Mouse (Mus musculus) neural tube, embryonic 11.5 days (tissue): ENCODE measurements at regions not wholly inside any gene's neighbourhood (a gene's known extent, or its start where the extent isn't known, plus 50 kb on each side); places are given as distances from the start of the nearest gene placed in this dataset.

Source experiments
- ATAC-seq: fragments of 200-750 bp; cut with Nextera tagmentation; 2 replicates; pipeline ENCODE4 v1.8.0; 2017; ENCODE audit warnings: moderate number of reproducible peaks, mild to moderate bottlenecking, moderate TSS enrichment, moderate library complexity; ENCODE audit not compliant: insufficient read depth, low FRiP score, low TSS enrichment
- DNase-seq: peaks from one replicate; pipeline ENCODE4 v3.0.0-alpha.2; 2015; ENCODE audit warnings: low spot score
- H3K27ac ChIP-seq: fragments of 300-500 bp; sonication (generic); 2 replicates; pipeline ENCODE4 v1.5.1; 2014; ENCODE audit warnings: low read depth, mild to moderate bottlenecking, low read length
- H3K27me3 ChIP-seq: fragments of 300-500 bp; sonication (generic); 2 replicates; pipeline ENCODE4 v1.6.1; 2014; ENCODE audit warnings: mild to moderate bottlenecking, low read length, mixed read lengths; ENCODE audit not compliant: control insufficient read depth, insufficient read depth
- H3K36me3 ChIP-seq: fragments of 300-500 bp; sonication (generic); 2 replicates; pipeline ENCODE4 v1.6.1; 2014; ENCODE audit warnings: mild to moderate bottlenecking, low read length, moderate library complexity, mixed read lengths; ENCODE audit not compliant: control insufficient read depth, insufficient read depth
- H3K4me1 ChIP-seq: fragments of 300-500 bp; sonication (generic); 2 replicates; pipeline ENCODE4 v1.6.1; 2014; ENCODE audit warnings: low read length, mixed read lengths; ENCODE audit not compliant: control insufficient read depth, insufficient read depth
- H3K4me2 ChIP-seq: fragments of 300-500 bp; sonication (generic); 2 replicates; pipeline ENCODE4 v1.6.1; 2014; ENCODE audit warnings: low read depth, mild to moderate bottlenecking, moderate library complexity
- H3K4me3 ChIP-seq: fragments of 300-500 bp; sonication (generic); 2 replicates; pipeline ENCODE4 v1.5.1; 2014; ENCODE audit warnings: low read depth, low read length
- H3K9ac ChIP-seq: fragments of 300-500 bp; sonication (generic); 2 replicates; pipeline ENCODE4 v1.6.1; 2014; ENCODE audit warnings: mild to moderate bottlenecking, low read length
- H3K9me3 ChIP-seq: fragments of 300-500 bp; sonication (generic); 2 replicates; pipeline ENCODE4 v1.6.1; 2016; ENCODE audit warnings: low read length; ENCODE audit not compliant: control insufficient read depth
- WGBS: fragments of 180-500 bp; shearing (Covaris S2); extraction: QIAGEN DNeasy Blood & Tissue Kit; methylation state at CpG from one replicate; pipeline ENCODE4 v1.1.7; 2014; 5-methylcytosine and 5-hydroxymethylcytosine counted together

DNA sequence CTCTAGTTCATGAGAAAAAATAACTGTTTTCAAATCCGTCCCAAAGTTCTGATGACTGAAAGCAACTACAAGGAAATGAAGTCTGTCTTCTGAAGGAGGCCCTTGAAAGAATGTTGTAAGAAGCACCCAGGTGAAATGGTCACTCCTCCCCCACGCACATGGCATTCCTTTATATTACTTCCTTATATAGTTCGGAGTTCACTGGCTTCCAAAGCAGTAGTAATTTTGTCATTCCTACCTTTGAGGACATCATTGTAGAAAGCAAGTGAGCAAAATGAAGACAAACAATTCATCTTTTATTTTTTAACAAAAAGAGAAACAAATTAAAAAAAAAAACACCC, 115.1 kb downstream of the Bmp2 start:
- DNase-seq: no peak
- H3K4me3 ChIP-seq: no peak overlapping the region
- no peak overlapping the region for H3K9ac ChIP-seq
- H3K9me3 ChIP-seq: no peaks in the 10 kb centered on the region
- no peaks in the 10 kb centered on the region for H3K36me3 ChIP-seq
- H3K27me3 ChIP-seq: no peaks in the 10 kb centered on the region
- no peaks in the 10 kb centered on the region for H3K4me1 ChIP-seq
- no peak overlapping the region for H3K4me2 ChIP-seq
- 84% methylated on average over 3 of the region's 3 CpGs for WGBS
- no peak for ATAC-seq
- H3K27ac ChIP-seq: no peak overlapping the region

DNA sequence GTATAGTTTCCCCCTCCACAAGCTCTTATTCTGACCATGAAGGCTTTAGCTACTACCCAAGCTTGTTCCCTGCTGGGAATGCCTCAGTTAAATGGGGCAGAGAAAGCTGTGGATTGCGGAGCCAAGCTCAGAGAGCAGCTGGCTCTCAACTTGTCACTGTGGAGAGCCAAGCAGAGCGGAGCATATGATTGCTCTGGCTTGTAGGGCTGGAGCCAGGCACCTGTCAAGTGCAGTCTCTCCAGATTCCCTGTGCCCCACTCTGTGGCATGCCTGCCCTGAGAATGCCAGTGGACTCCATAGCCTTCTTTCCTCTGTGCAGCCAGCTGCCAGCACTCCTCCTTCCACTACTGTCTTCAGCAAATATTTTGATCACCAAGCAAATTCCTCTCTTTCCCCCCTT, 117.9 kb downstream of the Bmp2 start:
- Histone ChIP-seq H3K4me1 (no peaks in the 10 kb centered on the region), H3K27me3 (no peaks in the 10 kb centered on the region), H3K36me3 (no peaks in the 10 kb centered on the region), H3K4me2 (no peak overlapping the region), H3K9ac (no peak overlapping the region), H3K4me3 (no peak overlapping the region), H3K9me3 (no peaks in the 10 kb centered on the region), H3K27ac (no peak overlapping the region)
- ATAC-seq (no peak), DNase-seq (no peak)
- 46% methylated on average over 2 of the region's 2 CpGs for WGBS

DNA sequence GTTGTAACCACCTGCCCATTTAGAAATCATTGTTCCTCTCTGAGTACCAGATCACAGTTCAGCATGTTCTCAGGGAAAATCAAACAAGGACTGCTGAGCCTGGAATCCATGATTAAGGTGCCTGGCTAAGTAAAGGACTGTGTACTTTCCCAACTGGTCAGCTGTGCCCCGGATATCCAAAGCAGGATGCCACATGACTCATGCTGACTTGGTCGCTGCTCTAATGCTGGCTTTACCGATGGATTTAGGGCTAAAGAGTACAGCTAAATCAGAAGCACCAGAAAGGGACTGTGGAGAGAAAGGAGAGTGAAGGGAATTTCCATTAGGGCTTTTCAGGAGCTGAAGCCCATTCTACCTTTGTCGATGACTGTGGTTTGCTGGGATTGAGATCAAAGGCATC, 119.6 kb downstream of the Bmp2 start:
- H3K36me3 ChIP-seq: no peaks in the 10 kb centered on the region
- DNase-seq: no peak
- no peak overlapping the region for H3K27ac ChIP-seq
- no peak overlapping the region for H3K9ac ChIP-seq
- H3K27me3 ChIP-seq: no peaks in the 10 kb centered on the region
- no peak for ATAC-seq
- H3K4me2 ChIP-seq: no peak overlapping the region
- no peaks in the 10 kb centered on the region for H3K9me3 ChIP-seq
- H3K4me1 ChIP-seq: no peaks in the 10 kb centered on the region
- WGBS: 73% methylated on average over 4 of the region's 4 CpGs
- H3K4me3 ChIP-seq: no peak overlapping the region

DNA sequence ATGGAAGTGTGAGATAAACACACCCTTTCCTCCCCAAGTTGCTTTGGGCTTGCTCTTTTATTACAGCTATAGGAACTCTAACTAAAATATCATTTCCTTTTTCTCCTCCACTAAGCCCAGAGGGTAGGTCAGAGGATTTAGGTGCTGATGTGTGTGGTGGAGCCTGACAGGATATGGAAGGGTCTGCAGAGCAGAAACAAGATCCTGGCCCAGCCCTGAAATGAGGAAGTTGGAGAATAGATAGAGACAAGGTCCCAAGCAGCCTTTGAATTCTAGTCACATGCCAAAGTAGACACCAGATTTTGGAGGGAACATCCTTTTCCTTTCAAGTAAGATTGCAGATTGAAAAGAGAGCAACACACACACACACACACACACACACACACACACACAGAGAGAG, 132.4 kb downstream of the Bmp2 start:
- no peak overlapping the region for H3K9ac ChIP-seq
- no peaks in the 10 kb centered on the region for H3K4me1 ChIP-seq
- no peak overlapping the region for H3K4me3 ChIP-seq
- H3K36me3 ChIP-seq: no peaks in the 10 kb centered on the region
- no peak overlapping the region for H3K4me2 ChIP-seq
- no peak overlapping the region for H3K27ac ChIP-seq
- DNase-seq (no peak), ATAC-seq (no peak)
- H3K27me3 ChIP-seq: no peaks in the 10 kb centered on the region
- H3K9me3 ChIP-seq: no peaks in the 10 kb centered on the region

DNA sequence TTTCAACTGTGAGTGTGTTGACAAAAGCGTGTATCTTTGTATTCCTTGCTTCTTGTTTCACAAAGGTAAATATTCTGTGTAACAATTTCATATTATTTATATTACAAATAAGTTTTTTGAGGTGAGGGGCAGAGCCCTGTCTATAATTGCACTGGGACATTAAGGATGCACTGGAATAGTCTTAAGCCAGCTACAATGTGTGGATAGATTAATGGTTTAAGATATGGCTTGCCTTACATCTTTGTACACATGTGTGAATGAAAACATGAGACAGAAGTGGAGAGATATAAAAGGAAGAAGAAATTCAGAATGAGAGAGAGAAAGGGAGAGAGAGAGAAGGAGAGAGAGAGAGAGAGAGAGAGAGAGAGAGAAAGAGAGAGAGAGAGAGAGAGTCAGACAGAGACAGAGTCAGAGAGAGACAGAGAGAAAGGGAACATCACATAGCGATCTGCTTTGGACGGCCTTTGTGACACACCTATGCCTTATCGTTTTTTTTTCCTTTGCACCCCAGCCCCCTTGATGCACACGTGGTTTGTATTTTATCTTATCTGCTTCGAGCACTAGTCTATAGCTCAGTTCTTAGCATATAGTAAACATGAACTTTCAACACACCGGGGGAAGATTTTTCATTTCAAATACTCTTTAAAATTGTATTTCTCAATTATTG, 136.3 kb downstream of the Bmp2 start:
- DNase-seq (no peak), ATAC-seq (no peak)
- Histone ChIP-seq H3K27ac (no peak overlapping the region), H3K4me1 (no peaks in the 10 kb centered on the region), H3K27me3 (no peaks in the 10 kb centered on the region), H3K4me3 (no peak overlapping the region), H3K9me3 (no peaks in the 10 kb centered on the region), H3K9ac (no peak overlapping the region), H3K36me3 (no peaks in the 10 kb centered on the region), H3K4me2 (no peak overlapping the region)
- 85% methylated on average over 7 of the region's 7 CpGs for WGBS

DNA sequence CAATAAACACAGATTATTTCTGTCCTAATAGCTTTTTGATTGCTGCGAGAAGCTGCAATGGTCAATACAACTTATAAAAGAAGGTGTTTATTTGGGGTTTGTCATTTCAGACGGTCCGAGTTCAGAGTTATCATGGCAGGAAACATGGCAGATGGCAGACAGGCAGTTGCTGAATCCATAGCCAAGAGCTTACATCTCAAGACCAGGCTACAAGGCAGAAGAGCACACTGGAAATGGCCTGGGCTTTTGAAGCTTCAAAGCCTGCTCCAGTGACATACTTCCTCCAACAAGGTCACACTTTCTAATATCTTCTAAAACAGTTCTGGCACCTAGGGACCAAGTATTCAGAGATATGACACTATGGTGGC, 136.8 kb downstream of the Bmp2 start:
- Histone ChIP-seq H3K4me2 (no peak overlapping the region), H3K4me3 (no peak overlapping the region), H3K27me3 (no peaks in the 10 kb centered on the region), H3K9me3 (no peaks in the 10 kb centered on the region), H3K4me1 (no peaks in the 10 kb centered on the region), H3K9ac (no peak overlapping the region), H3K36me3 (no peaks in the 10 kb centered on the region), H3K27ac (no peak overlapping the region)
- no peak for ATAC-seq
- no peak for DNase-seq
- WGBS: 84% methylated on average over 3 of the region's 3 CpGs

DNA sequence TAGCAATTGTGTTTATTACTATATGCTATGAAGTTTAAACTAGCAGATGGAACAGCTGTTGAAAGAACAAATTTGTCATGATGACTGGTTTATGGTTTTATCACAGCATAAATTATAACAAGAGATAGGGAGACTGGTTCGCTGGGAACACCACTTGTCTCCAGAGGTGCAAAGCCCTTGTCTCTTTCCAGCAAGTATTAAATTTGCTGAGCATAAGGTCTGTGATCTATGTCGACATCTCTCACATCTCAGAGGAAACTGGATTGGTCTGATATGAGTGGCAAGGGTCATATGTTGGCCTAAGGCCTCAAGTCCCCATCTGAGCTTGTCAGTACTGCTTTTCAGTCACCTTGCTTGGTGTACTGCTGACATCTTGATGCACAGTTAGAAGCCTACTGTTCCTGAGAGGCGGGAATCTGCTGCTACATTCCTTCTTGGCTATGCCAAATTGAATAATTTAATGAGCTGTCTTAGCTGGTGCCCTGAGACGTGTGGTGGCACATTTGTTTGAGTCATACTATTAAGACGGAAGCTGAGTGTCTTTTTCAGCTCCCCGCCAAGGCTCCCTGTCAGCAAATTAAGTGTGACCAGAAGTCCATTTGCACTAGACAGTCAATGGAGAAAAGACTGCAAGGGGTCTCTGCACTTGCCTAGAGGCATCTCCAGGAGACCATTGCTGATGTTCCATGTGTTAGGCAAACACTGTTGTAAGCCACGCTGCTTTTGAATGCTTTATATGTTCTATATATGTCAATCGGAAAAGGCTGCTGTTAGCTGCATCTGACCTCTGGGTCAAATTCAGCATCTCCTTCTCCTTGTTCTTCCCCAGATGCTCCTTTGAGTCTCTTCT, 157.0 kb downstream of the Bmp2 start:
- DNase-seq (no peak), ATAC-seq (0 out of 2 replicates have a peak, but pooled peaks have one; percentile 31)
- 49% methylated on average over 8 of the region's 8 CpGs for WGBS

DNA sequence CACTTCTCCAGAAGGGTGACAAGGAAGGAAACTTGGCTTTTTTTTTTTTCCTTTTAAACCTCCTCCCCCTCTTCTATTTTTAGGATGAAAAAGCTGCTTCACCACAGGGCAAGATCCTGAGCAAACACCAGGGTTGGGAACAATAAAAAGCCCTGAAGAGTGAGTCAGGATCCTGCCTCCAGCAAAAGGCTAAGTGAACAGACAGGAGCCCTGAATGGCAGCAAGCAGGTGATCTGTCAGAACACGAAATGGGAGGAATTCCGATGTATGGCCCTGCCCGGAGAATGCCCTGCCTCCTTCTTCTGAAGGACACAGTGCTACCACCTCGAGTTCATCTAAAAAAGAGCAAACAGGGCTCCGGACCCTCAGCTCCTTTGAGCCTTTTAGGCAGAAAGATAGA, 164.3 kb downstream of the Bmp2 start:
- ATAC-seq (no peak), DNase-seq (no peak)
- no peaks in the 10 kb centered on the region for H3K9me3 ChIP-seq
- H3K9ac ChIP-seq: no peak overlapping the region
- H3K27me3 ChIP-seq: no peaks in the 10 kb centered on the region
- WGBS: 70% methylated on average over 5 of the region's 5 CpGs
- H3K4me2 ChIP-seq: no peak overlapping the region
- H3K27ac ChIP-seq: no peak overlapping the region
- H3K4me3 ChIP-seq: no peak overlapping the region
- H3K36me3 ChIP-seq: no peaks in the 10 kb centered on the region
- no peaks in the 10 kb centered on the region for H3K4me1 ChIP-seq

More for the DNA sequence above, 157.0 kb downstream of the Bmp2 start:
- no peak overlapping the region for H3K4me3 ChIP-seq
- H3K27ac ChIP-seq: no peak overlapping the region
- H3K27me3 ChIP-seq: no peaks in the 10 kb centered on the region
- H3K4me2 ChIP-seq: no peak overlapping the region
- H3K9me3 ChIP-seq: no peaks in the 10 kb centered on the region
- no peaks in the 10 kb centered on the region for H3K4me1 ChIP-seq
- no peak overlapping the region for H3K9ac ChIP-seq
- no peaks in the 10 kb centered on the region for H3K36me3 ChIP-seq

DNA sequence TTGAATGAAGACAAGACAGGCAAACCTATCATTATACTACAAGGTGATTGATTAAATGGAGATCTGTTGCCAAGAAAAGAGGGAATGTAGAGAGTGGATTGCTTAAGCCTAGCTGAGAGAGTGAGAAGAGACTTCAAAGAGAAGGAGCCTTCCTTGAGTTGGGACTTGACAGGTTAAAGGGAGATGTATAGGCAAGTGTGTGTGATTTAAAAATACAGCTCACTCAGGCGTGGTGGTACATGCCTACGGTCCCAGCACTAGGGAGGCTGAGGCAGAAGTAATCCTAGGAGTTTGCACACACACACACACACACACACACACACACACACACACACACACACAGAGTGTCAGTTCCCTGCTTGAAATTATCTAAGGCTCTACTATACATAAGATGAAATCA, 165.1 kb downstream of the Bmp2 start:
- ATAC-seq: no peak
- WGBS: 61% methylated on average over 2 of the region's 2 CpGs

More for the DNA sequence above, 165.1 kb downstream of the Bmp2 start:
- Histone ChIP-seq H3K4me1 (no peaks in the 10 kb centered on the region), H3K9me3 (no peaks in the 10 kb centered on the region), H3K4me2 (no peak overlapping the region), H3K36me3 (no peaks in the 10 kb centered on the region), H3K9ac (no peak overlapping the region), H3K4me3 (no peak overlapping the region), H3K27me3 (no peaks in the 10 kb centered on the region), H3K27ac (no peak overlapping the region)
- DNase-seq: no peak
